Mouse (Mus musculus) ES-E14 (cell line): Measurements from ENCODE around the gene Itgb7.

Experiments
- CHD2 ChIP-seq: IDR thresholded peaks from 2 replicates; pipeline ENCODE4 v1.6.1; 2014; ENCODE audit warnings: mild to moderate bottlenecking, low read depth, low read length, inconsistent platforms
- HCFC1 ChIP-seq: IDR thresholded peaks from 2 replicates; pipeline ENCODE4 v1.6.1; 2012; ENCODE audit warnings: low read length, inconsistent platforms, borderline replicate concordance; ENCODE audit not compliant: insufficient read depth
- ZC3H11A ChIP-seq: IDR thresholded peaks from 2 replicates; pipeline ENCODE4 v1.6.1; 2012; ENCODE audit warnings: low read depth, mild to moderate bottlenecking, inconsistent platforms, low read length, borderline replicate concordance

DNA sequence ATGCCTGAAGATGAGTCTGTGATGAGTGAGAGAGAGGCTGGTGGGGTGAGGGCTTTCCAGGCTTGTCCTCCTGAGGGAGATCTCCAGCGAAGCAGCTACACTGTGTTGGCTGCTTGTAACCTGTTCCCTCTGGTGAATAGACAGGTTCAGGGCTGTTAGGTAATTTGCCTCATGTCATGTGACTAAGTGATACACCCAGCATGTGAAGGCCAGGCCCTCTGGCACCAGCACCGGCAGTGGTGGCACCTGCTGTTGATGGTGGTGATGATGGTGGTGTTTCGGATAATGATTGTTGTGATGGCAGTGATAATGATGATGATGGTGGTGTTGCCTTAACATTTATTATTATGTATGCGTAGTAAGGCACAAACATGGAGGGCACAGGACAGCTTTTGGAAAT is 20.9 kb downstream of the Itgb7 start:
- TF ChIP-seq ZC3H11A (no peak), HCFC1 (no peak), CHD2 (no peak)
